Mouse (Mus musculus): ENCODE measurements around the gene Ndufc2. TPM values are rescaled to one million over a fixed set of nuclear protein-coding genes. Genes with fewer than 3 reads are reported as not detected.

The Ndufc2 gene
- 100 to 1,000 TPM; 314 to 350 TPM for total RNA-seq (2021)
- long read RNA-seq, experiment 1, transcript Ndufc2-202 (2 exons, 470 nt) = minor isoform, 6 of 271 reads
- long read RNA-seq, experiment 1, transcript Ndufc2-201 (3 exons, 683 nt) = major isoform, 263 of 271 reads
- long read RNA-seq, experiment 1, partial matches to known transcripts = 0 of 271 reads
- long read RNA-seq, experiment 1, other reads (novel, unspliced or antisense) = 2 of 271 reads
- long read RNA-seq, experiment 2, transcript Ndufc2-201 (3 exons, 683 nt) = major isoform, 208 of 214 reads
- long read RNA-seq, experiment 2, partial matches to known transcripts = 1 of 214 reads
- long read RNA-seq, experiment 2, other reads (novel, unspliced or antisense) = 1 of 214 reads

- DNase-seq (ENCODE audit: low spot score in 2 of 2) = peak; percentile 55 to 61
These were observed at the start of gene Ndufc2 for GRCm38 (mm10) chr7:97399960-97400715. Gene Ndufc2, plus strand, starts transcription at chr7:97400003.

- no peak for DNase-seq (ENCODE audit: low spot score in 2 of 2)
These were observed 48.9 kb upstream of the Ndufc2 start for GRCm38 (mm10) chr7:97350891-97351290.

GRCm38 (mm10) chr7:97351792-97352513, 47.9 kb upstream of the Ndufc2 start:
- no peak for DNase-seq (ENCODE audit: low spot score in 2 of 2)

- no peak for DNase-seq (ENCODE audit: low spot score in 2 of 2)
These were observed 46.4 kb upstream of the Ndufc2 start for GRCm38 (mm10) chr7:97353356-97353755.

GRCm38 (mm10) chr7:97355068-97355841, 44.5 kb upstream of the Ndufc2 start:
- no peak for DNase-seq (ENCODE audit: low spot score in 2 of 2)

GRCm38 (mm10) chr7:97356253-97356652, 43.5 kb upstream of the Ndufc2 start:
- no peak for DNase-seq (ENCODE audit: low spot score in 2 of 2)

- DNase-seq (ENCODE audit: low spot score in 2 of 2) = no peak
These were observed 42.9 kb upstream of the Ndufc2 start for GRCm38 (mm10) chr7:97356875-97357276.

- no peak for DNase-seq (ENCODE audit: low spot score in 2 of 2)
These were observed 42.0 kb upstream of the Ndufc2 start for GRCm38 (mm10) chr7:97357840-97358239.

- DNase-seq (ENCODE audit: low spot score in 2 of 2) = no peak
These were observed 41.5 kb upstream of the Ndufc2 start for GRCm38 (mm10) chr7:97358347-97358746.

GRCm38 (mm10) chr7:97360166-97360565, 39.6 kb upstream of the Ndufc2 start:
- no peak for DNase-seq (ENCODE audit: low spot score in 2 of 2)

- no peak for DNase-seq (ENCODE audit: low spot score in 2 of 2)
These were observed 38.8 kb upstream of the Ndufc2 start for GRCm38 (mm10) chr7:97360955-97361354.

- DNase-seq (ENCODE audit: low spot score in 2 of 2) = no peak
These were observed 38.3 kb upstream of the Ndufc2 start for GRCm38 (mm10) chr7:97361467-97361866.

GRCm38 (mm10) chr7:97365887-97366286, 33.9 kb upstream of the Ndufc2 start:
- DNase-seq (ENCODE audit: low spot score in 2 of 2) = no peak

GRCm38 (mm10) chr7:97375101-97375500, 24.7 kb upstream of the Ndufc2 start:
- no peak for DNase-seq (ENCODE audit: low spot score in 2 of 2)

GRCm38 (mm10) chr7:97375906-97376305, 23.9 kb upstream of the Ndufc2 start:
- no peak for DNase-seq (ENCODE audit: low spot score in 2 of 2)

GRCm38 (mm10) chr7:97379304-97379703, 20.5 kb upstream of the Ndufc2 start:
- no peak for DNase-seq (ENCODE audit: low spot score in 2 of 2)

GRCm38 (mm10) chr7:97380500-97381123, 19.2 kb upstream of the Ndufc2 start:
- DNase-seq (ENCODE audit: low spot score in 2 of 2) = no peak

- DNase-seq (ENCODE audit: low spot score in 2 of 2) = no peak
These were observed 17.1 kb upstream of the Ndufc2 start for GRCm38 (mm10) chr7:97382661-97383060.

- DNase-seq (ENCODE audit: low spot score in 2 of 2) = no peak
These were observed 16.2 kb upstream of the Ndufc2 start for GRCm38 (mm10) chr7:97383496-97384132.

Measured in adrenal gland, postnatal 4 days (tissue).